In the genomic region with DNA sequence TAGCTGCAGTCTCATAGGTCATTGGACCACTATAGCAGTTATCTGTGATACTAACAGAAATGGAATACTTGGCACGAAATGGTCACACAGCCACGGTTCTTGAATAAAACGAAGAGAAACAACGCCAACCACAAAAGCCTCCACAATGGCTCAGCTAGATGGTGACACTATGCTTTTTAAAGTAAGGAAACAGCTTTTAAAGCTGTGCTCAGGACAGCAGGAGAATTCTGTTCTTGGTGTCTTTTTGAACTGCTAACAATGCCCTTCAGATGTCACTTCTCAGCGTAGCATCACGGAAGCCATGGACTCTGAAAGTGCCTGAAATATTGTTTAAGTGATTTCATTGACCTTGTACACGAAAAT, we compare ENCODE assay signal across 12 mouse cellular contexts.
DNase-seq lines count a peak whose midpoint lies in the region; ATAC-seq lines count a peak whose summit lies in the region.
"Had no signal": no experiment of that assay in that cellular context is flagged by ENCODE, and none has a peak within 500 bp of the region (broad histone marks: within the 10 kb centered on the region; RNA-seq: fewer than 3 reads in every experiment).

No protein-coding gene starts in this region.

- H3K27me3 ChIP-seq in heart, embryonic 11.5 days (ENCODE audit: control insufficient read depth, insufficient read depth, low read length), result no peaks in the 10 kb centered on the region
- H3K27me3 ChIP-seq in embryonic facial prominence, embryonic 12.5 days, result 0 out of 2 replicates have a peak, but pooled peaks cover 4% of the 10 kb centered on the region
- 0 out of 2 replicates have a peak, but pooled peaks cover 3% of the 10 kb centered on the region for H3K27me3 ChIP-seq in hindbrain, embryonic 12.5 days
- no peaks in the 10 kb centered on the region; the same call in 1 of the 2 replicates for H3K27me3 ChIP-seq in midbrain, embryonic 15.5 days (replicated peaks)
- H3K27me3 ChIP-seq: liver, embryonic 13.5 days had no signal

- H3K36me3 ChIP-seq in heart, embryonic 11.5 days (ENCODE audit: control insufficient read depth, insufficient read depth, low read length), result no peaks in the 10 kb centered on the region
- H3K36me3 ChIP-seq in embryonic facial prominence, embryonic 12.5 days, result no peaks in the 10 kb centered on the region
- H3K36me3 ChIP-seq in hindbrain, embryonic 12.5 days, result no peaks in the 10 kb centered on the region
- no peaks in the 10 kb centered on the region for H3K36me3 ChIP-seq in midbrain, embryonic 15.5 days (replicated peaks)
- H3K36me3 ChIP-seq: liver, embryonic 13.5 days had no signal

- H3K4me1 ChIP-seq in heart, embryonic 11.5 days (ENCODE audit: control insufficient read depth, insufficient read depth, low read length), result no peaks in the 10 kb centered on the region
- H3K4me1 ChIP-seq in embryonic facial prominence, embryonic 12.5 days, result 0 out of 2 replicates have a peak, but pooled peaks cover 5% of the 10 kb centered on the region
- peaks cover 7% of the 10 kb centered on the region for H3K4me1 ChIP-seq in hindbrain, embryonic 12.5 days
- peaks cover 10% of the 10 kb centered on the region for H3K4me1 ChIP-seq in midbrain, embryonic 15.5 days
- H3K4me1 ChIP-seq: liver, embryonic 13.5 days had no signal

- 71% methylated on average over 7 of the region's 7 CpGs for WGBS in heart, embryonic 11.5 days (ENCODE audit: insufficient replicate concordance)
- 61% methylated on average over 7 of the region's 7 CpGs for WGBS in embryonic facial prominence, embryonic 12.5 days
- WGBS in hindbrain, embryonic 12.5 days, result 28% methylated on average over 7 of the region's 7 CpGs
- 25% methylated on average over 7 of the region's 7 CpGs for WGBS in midbrain, embryonic 15.5 days

- H3K9ac ChIP-seq in heart, embryonic 11.5 days (ENCODE audit: low read depth, low read length), result no peak overlapping the region
- no peak overlapping the region for H3K9ac ChIP-seq in embryonic facial prominence, embryonic 12.5 days
- H3K9ac ChIP-seq in hindbrain, embryonic 12.5 days, result no peak overlapping the region
- no peak overlapping the region for H3K9ac ChIP-seq in midbrain, embryonic 15.5 days
- H3K9ac ChIP-seq: liver, embryonic 13.5 days had no signal

- no peaks in the 10 kb centered on the region for H3K9me3 ChIP-seq in heart, embryonic 11.5 days (replicated peaks; ENCODE audit: control insufficient read depth, low read length)
- H3K9me3 ChIP-seq in embryonic facial prominence, embryonic 12.5 days, result no peaks in the 10 kb centered on the region
- H3K9me3 ChIP-seq in hindbrain, embryonic 12.5 days (replicated peaks), result no peaks in the 10 kb centered on the region
- H3K9me3 ChIP-seq in midbrain, embryonic 15.5 days, result no peaks in the 10 kb centered on the region
- H3K9me3 ChIP-seq: liver, embryonic 13.5 days had no signal

- DNase-seq in heart, postnatal 25 days (ENCODE audit: low spot score), result no peak
- no peak for DNase-seq in cerebellum, postnatal 10 days
- no peak for DNase-seq in cerebellum, adult 8-10 months
- DNase-seq: adrenal gland, postnatal 36 days; liver, embryonic 13.5 days; lung, postnatal 36 days; spleen, adult 18-20 months had no signal

- peak overlapping the region; percentile 53; the same call in 1 of the 2 replicates for H3K4me2 ChIP-seq in heart, embryonic 11.5 days
- peak overlapping the region; percentile 37; the same call in 1 of the 2 replicates for H3K4me2 ChIP-seq in embryonic facial prominence, embryonic 12.5 days (replicated peaks)
- peak overlapping the region; percentile 46 for H3K4me2 ChIP-seq in hindbrain, embryonic 12.5 days (replicated peaks)
- peak overlapping the region; percentile 44 for H3K4me2 ChIP-seq in midbrain, embryonic 15.5 days
- H3K4me2 ChIP-seq: liver, embryonic 13.5 days had no signal

- H3K27ac ChIP-seq in heart, embryonic 11.5 days (ENCODE audit: low read depth, low read length), result no peak overlapping the region
- no peak overlapping the region for H3K27ac ChIP-seq in embryonic facial prominence, embryonic 12.5 days
- H3K27ac ChIP-seq in hindbrain, embryonic 12.5 days, result no peak overlapping the region
- no peak overlapping the region for H3K27ac ChIP-seq in midbrain, embryonic 15.5 days
- H3K27ac ChIP-seq: liver, embryonic 13.5 days had no signal

- no peak for ATAC-seq in heart, embryonic 11.5 days (replicated peaks; ENCODE audit: insufficient number of reproducible peaks, low FRiP score, low TSS enrichment)
- ATAC-seq in embryonic facial prominence, embryonic 12.5 days (ENCODE audit: insufficient number of reproducible peaks, insufficient read depth, low FRiP score, low TSS enrichment), result no peak
- no peak; the same call in 1 of the 2 replicates for ATAC-seq in hindbrain, embryonic 12.5 days (ENCODE audit: low FRiP score)
- ATAC-seq in midbrain, embryonic 15.5 days (replicated peaks), result peak; percentile 78
- no peak for ATAC-seq in erythroid progenitor cell, adult 5-6 weeks (replicated peaks; ENCODE audit: low FRiP score, poor library complexity, severe bottlenecking)

- H3K4me3 ChIP-seq in heart, embryonic 11.5 days (ENCODE audit: low read depth, low read length), result no peak overlapping the region
- no peak overlapping the region for H3K4me3 ChIP-seq in embryonic facial prominence, embryonic 12.5 days
- no peak overlapping the region for H3K4me3 ChIP-seq in hindbrain, embryonic 12.5 days
- H3K4me3 ChIP-seq in midbrain, embryonic 15.5 days, result 0 out of 2 replicates have a peak overlapping the region, but pooled peaks have one; percentile 17
- H3K4me3 ChIP-seq: liver, embryonic 13.5 days had no signal

- intact Hi-C loops in heart, postnatal 25 days (cut with DNase I), result no loop called here
